Mouse (Mus musculus) MEL (cell line): ENCODE data around the gene Cd276.

ENCODE experiments used
- CTCF ChIP-seq, 3 experiments: IDR thresholded peaks in 2 of 3; conservative IDR thresholded peaks in 1 of 3; 2 replicates each; pipeline ENCODE4 v1.5.1; 2011 to 2012; ENCODE audit warnings: low read length in 3 of 3, low read depth in 2 of 3, mild to moderate bottlenecking in 2 of 3, improper control_type of control experiment in 1 of 3, inconsistent platforms in 1 of 3, mixed read lengths in 1 of 3, moderate library complexity in 1 of 3; ENCODE audit not compliant: control insufficient read depth in 1 of 3, insufficient read depth in 1 of 3, poor library complexity in 1 of 3, severe bottlenecking in 1 of 3
- ELF1 ChIP-seq: IDR thresholded peaks from 2 replicates; pipeline ENCODE4 v1.6.1; 2014; ENCODE audit warnings: low read depth, mild to moderate bottlenecking, inconsistent platforms, low read length, improper control_type of control experiment, moderate library complexity
- EP300 ChIP-seq, 2 experiments: IDR thresholded peaks; 2 replicates each; pipeline ENCODE4 v1.6.1; 2011; ENCODE audit warnings: improper control_type of control experiment in 2 of 2, low read length in 2 of 2, low read depth in 1 of 2, mild to moderate bottlenecking in 1 of 2
- ETS1 ChIP-seq: IDR thresholded peaks from 2 replicates; pipeline ENCODE4 v1.6.1; 2012; ENCODE audit warnings: low read depth, mild to moderate bottlenecking, inconsistent platforms, low read length, improper control_type of control experiment, moderate library complexity
- GATA1 ChIP-seq: IDR thresholded peaks from 2 replicates; pipeline ENCODE4 v1.6.1; 2011; ENCODE audit warnings: low read depth, low read length, improper control_type of control experiment
- HCFC1 ChIP-seq: IDR thresholded peaks from 2 replicates; pipeline ENCODE4 v1.6.1; 2012; ENCODE audit warnings: low read depth, mild to moderate bottlenecking, inconsistent platforms, low read length, improper control_type of control experiment, moderate library complexity
- MXI1 ChIP-seq: IDR thresholded peaks from 2 replicates; pipeline ENCODE4 v1.6.1; 2011; ENCODE audit warnings: mild to moderate bottlenecking, low read depth, low read length, improper control_type of control experiment
- MYC ChIP-seq: IDR thresholded peaks from 2 replicates; pipeline ENCODE4 v1.6.1; 2011; ENCODE audit warnings: low read depth, mild to moderate bottlenecking, low read length, improper control_type of control experiment, moderate library complexity
- NELFE ChIP-seq: IDR thresholded peaks from 2 replicates; pipeline ENCODE4 v1.6.1; 2011; ENCODE audit warnings: low read depth, low read length, improper control_type of control experiment
- POLR2A ChIP-seq, 2 experiments: IDR thresholded peaks; 2 replicates each; pipeline ENCODE4 v1.6.1; 2011 to 2012; ENCODE audit warnings: low read length in 2 of 2, mild to moderate bottlenecking in 2 of 2, control low read depth in 1 of 2, improper control_type of control experiment in 1 of 2, low read depth in 1 of 2, moderate library complexity in 1 of 2; ENCODE audit not compliant: control insufficient read depth in 1 of 2, insufficient read depth in 1 of 2, poor library complexity in 1 of 2
- SMC3 ChIP-seq: IDR thresholded peaks from 2 replicates; pipeline ENCODE4 v1.6.1; 2011; ENCODE audit warnings: low read depth, low read length, improper control_type of control experiment
- ZKSCAN1 ChIP-seq: IDR thresholded peaks from 2 replicates; pipeline ENCODE4 v1.6.1; 2012; ENCODE audit warnings: low read depth, mild to moderate bottlenecking, inconsistent platforms, low read length, improper control_type of control experiment, moderate library complexity
- ZMIZ1 ChIP-seq: IDR thresholded peaks from 2 replicates; pipeline ENCODE4 v1.6.1; 2012; ENCODE audit warnings: low read depth, mild to moderate bottlenecking, inconsistent platforms, low read length, improper control_type of control experiment, moderate library complexity

GRCm38 (mm10) chr9:58489133-58489864 lies 65.9 kb downstream of the Cd276 start:
- TF ChIP-seq EP300 (IDR thresholded peaks at IDR 0.05; ENCODE audit: low read depth in 1 of 2, low read length in 2 of 2) (no peak), ELF1 (no peak), HCFC1 (no peak), ETS1 (no peak), ZKSCAN1 (no peak), NELFE (no peak), MYC (no peak), ZMIZ1 (no peak), CTCF (IDR thresholded peaks at IDR 0.05 in 2 of 3, conservative IDR thresholded peaks at IDR 0.05 in 1 of 3; ENCODE audit: control insufficient read depth in 1 of 3, insufficient read depth in 1 of 3, low read depth in 2 of 3, low read length in 3 of 3, poor library complexity in 1 of 3, severe bottlenecking in 1 of 3) (no peak), POLR2A (IDR thresholded peaks at IDR 0.05; ENCODE audit: control insufficient read depth in 1 of 2, insufficient read depth in 1 of 2, low read depth in 1 of 2, low read length in 2 of 2, poor library complexity in 1 of 2) (no peak), GATA1 (no peak), MXI1 (no peak), SMC3 (no peak)
